Mouse (Mus musculus): ENCODE data around the gene Zdhhc8.
A peak's percentile ranks its signal among the peaks of the same experiment; 100 is the strongest.

Zdhhc8 gene

GRCm38 (mm10) chr16:18236676-18237501 is 2.0 kb upstream of the Zdhhc8 start:
- Histone ChIP-seq H3K36me3 (ENCODE audit: control insufficient read depth, insufficient read depth, low read length, poor library complexity, severe bottlenecking) (peaks cover 13% of the 10 kb centered on the region), H3K27me3 (ENCODE audit: control insufficient read depth, insufficient read depth, low read length, poor library complexity, severe bottlenecking) (no peaks in the 10 kb centered on the region)
- no peak for DNase-seq (ENCODE audit: low read depth, low spot score)

GRCm38 (mm10) chr16:18235389-18236065 is 591 bp upstream of the Zdhhc8 start:
- Histone ChIP-seq H3K27me3 (ENCODE audit: control insufficient read depth, insufficient read depth, low read length, poor library complexity, severe bottlenecking) (no peaks in the 10 kb centered on the region), H3K36me3 (ENCODE audit: control insufficient read depth, insufficient read depth, low read length, poor library complexity, severe bottlenecking) (peaks cover 4% of the 10 kb centered on the region; the same call in 1 of the 2 replicates)
- peak; percentile 34 for DNase-seq (ENCODE audit: low read depth, low spot score)

GRCm38 (mm10) chr16:18233919-18234670 is 841 bp downstream of the Zdhhc8 start:
- DNase-seq (ENCODE audit: low read depth, low spot score), result peak; percentile 33

GRCm38 (mm10) chr16:18233451-18233850 is 1.5 kb downstream of the Zdhhc8 start:
- Histone ChIP-seq H3K36me3 (ENCODE audit: control insufficient read depth, insufficient read depth, low read length, poor library complexity, severe bottlenecking) (no peaks in the 10 kb centered on the region), H3K27me3 (ENCODE audit: control insufficient read depth, insufficient read depth, low read length, poor library complexity, severe bottlenecking) (no peaks in the 10 kb centered on the region)
- DNase-seq (ENCODE audit: low read depth, low spot score), result no peak

More at GRCm38 (mm10) chr16:18233919-18234670, 841 bp downstream of the Zdhhc8 start:
- H3K36me3 ChIP-seq (ENCODE audit: control insufficient read depth, insufficient read depth, low read length, poor library complexity, severe bottlenecking), result 0 out of 2 replicates have a peak, but pooled peaks cover 2% of the 10 kb centered on the region
- no peaks in the 10 kb centered on the region for H3K27me3 ChIP-seq (ENCODE audit: control insufficient read depth, insufficient read depth, low read length, poor library complexity, severe bottlenecking)

- Histone ChIP-seq H3K36me3 (ENCODE audit: control insufficient read depth, insufficient read depth, low read length, poor library complexity, severe bottlenecking) (no peaks in the 10 kb centered on the region), H3K27me3 (ENCODE audit: control insufficient read depth, insufficient read depth, low read length, poor library complexity, severe bottlenecking) (no peaks in the 10 kb centered on the region)
- DNase-seq (ENCODE audit: low read depth, low spot score), result no peak
Measured at GRCm38 (mm10) chr16:18231451-18231850, 3.5 kb downstream of the Zdhhc8 start.

GRCm38 (mm10) chr16:18231047-18231446 is 3.9 kb downstream of the Zdhhc8 start:
- H3K27me3 ChIP-seq (ENCODE audit: control insufficient read depth, insufficient read depth, low read length, poor library complexity, severe bottlenecking), result no peaks in the 10 kb centered on the region
- H3K36me3 ChIP-seq (ENCODE audit: control insufficient read depth, insufficient read depth, low read length, poor library complexity, severe bottlenecking), result no peaks in the 10 kb centered on the region
- no peak for DNase-seq (ENCODE audit: low read depth, low spot score)

- no peaks in the 10 kb centered on the region for H3K36me3 ChIP-seq (ENCODE audit: control insufficient read depth, insufficient read depth, low read length, poor library complexity, severe bottlenecking)
- no peaks in the 10 kb centered on the region for H3K27me3 ChIP-seq (ENCODE audit: control insufficient read depth, insufficient read depth, low read length, poor library complexity, severe bottlenecking)
- no peak for DNase-seq (ENCODE audit: low read depth, low spot score)
Measured at GRCm38 (mm10) chr16:18230617-18231016, 4.3 kb downstream of the Zdhhc8 start.

GRCm38 (mm10) chr16:18229622-18230021 is 5.3 kb downstream of the Zdhhc8 start:
- H3K27me3 ChIP-seq (ENCODE audit: control insufficient read depth, insufficient read depth, low read length, poor library complexity, severe bottlenecking), result no peaks in the 10 kb centered on the region
- peaks cover 3% of the 10 kb centered on the region for H3K36me3 ChIP-seq (ENCODE audit: control insufficient read depth, insufficient read depth, low read length, poor library complexity, severe bottlenecking)
- DNase-seq (ENCODE audit: low read depth, low spot score), result no peak

GRCm38 (mm10) chr16:18228856-18229255 is 6.1 kb downstream of the Zdhhc8 start:
- H3K36me3 ChIP-seq (ENCODE audit: control insufficient read depth, insufficient read depth, low read length, poor library complexity, severe bottlenecking), result peaks cover 3% of the 10 kb centered on the region
- H3K27me3 ChIP-seq (ENCODE audit: control insufficient read depth, insufficient read depth, low read length, poor library complexity, severe bottlenecking), result no peaks in the 10 kb centered on the region
- no peak for DNase-seq (ENCODE audit: low read depth, low spot score)

- DNase-seq (ENCODE audit: low read depth, low spot score), result no peak
- peaks cover 3% of the 10 kb centered on the region for H3K36me3 ChIP-seq (ENCODE audit: control insufficient read depth, insufficient read depth, low read length, poor library complexity, severe bottlenecking)
- no peaks in the 10 kb centered on the region for H3K27me3 ChIP-seq (ENCODE audit: control insufficient read depth, insufficient read depth, low read length, poor library complexity, severe bottlenecking)
Measured at GRCm38 (mm10) chr16:18227897-18228422, 7.0 kb downstream of the Zdhhc8 start.

GRCm38 (mm10) chr16:18227187-18227586 is 7.7 kb downstream of the Zdhhc8 start:
- peaks cover 6% of the 10 kb centered on the region for H3K36me3 ChIP-seq (ENCODE audit: control insufficient read depth, insufficient read depth, low read length, poor library complexity, severe bottlenecking)
- no peaks in the 10 kb centered on the region for H3K27me3 ChIP-seq (ENCODE audit: control insufficient read depth, insufficient read depth, low read length, poor library complexity, severe bottlenecking)
- DNase-seq (ENCODE audit: low read depth, low spot score), result no peak

- no peak for DNase-seq (ENCODE audit: low read depth, low spot score)
- Histone ChIP-seq H3K36me3 (ENCODE audit: control insufficient read depth, insufficient read depth, low read length, poor library complexity, severe bottlenecking) (peaks cover 6% of the 10 kb centered on the region), H3K27me3 (ENCODE audit: control insufficient read depth, insufficient read depth, low read length, poor library complexity, severe bottlenecking) (no peaks in the 10 kb centered on the region)
Measured at GRCm38 (mm10) chr16:18222188-18222587, 12.7 kb downstream of the Zdhhc8 start.

- no peaks in the 10 kb centered on the region for H3K27me3 ChIP-seq (ENCODE audit: control insufficient read depth, insufficient read depth, low read length, poor library complexity, severe bottlenecking)
- DNase-seq (ENCODE audit: low read depth, low spot score), result peak; percentile 20
Measured at GRCm38 (mm10) chr16:18221543-18221898, 13.4 kb downstream of the Zdhhc8 start.

GRCm38 (mm10) chr16:18220856-18221542 is 13.9 kb downstream of the Zdhhc8 start:
- Histone ChIP-seq H3K36me3 (ENCODE audit: control insufficient read depth, insufficient read depth, low read length, poor library complexity, severe bottlenecking) (peaks cover 6% of the 10 kb centered on the region), H3K27me3 (ENCODE audit: control insufficient read depth, insufficient read depth, low read length, poor library complexity, severe bottlenecking) (no peaks in the 10 kb centered on the region)
- no peak for DNase-seq (ENCODE audit: low read depth, low spot score)

More at GRCm38 (mm10) chr16:18221543-18221898, 13.4 kb downstream of the Zdhhc8 start:
- H3K36me3 ChIP-seq (ENCODE audit: control insufficient read depth, insufficient read depth, low read length, poor library complexity, severe bottlenecking), result peaks cover 6% of the 10 kb centered on the region

All from splenic B cell, adult 2 months (primary cell).